Mouse (Mus musculus): Measurements from ENCODE around the gene Erlec1. TPM values are rescaled to one million over a fixed set of nuclear protein-coding genes. Genes with fewer than 3 reads are reported as not detected.

Erlec1 gene
- 6.9 and 9.9 TPM in 2 replicates for polyA plus RNA-seq (2012; rRNA removed; ENCODE audit: low replicate concordance)

GRCm38 (mm10) chr11:30954279-30954725 is at the start of gene Erlec1:
Gene Erlec1, minus strand, starts transcription at chr11:30954335.

DNA sequence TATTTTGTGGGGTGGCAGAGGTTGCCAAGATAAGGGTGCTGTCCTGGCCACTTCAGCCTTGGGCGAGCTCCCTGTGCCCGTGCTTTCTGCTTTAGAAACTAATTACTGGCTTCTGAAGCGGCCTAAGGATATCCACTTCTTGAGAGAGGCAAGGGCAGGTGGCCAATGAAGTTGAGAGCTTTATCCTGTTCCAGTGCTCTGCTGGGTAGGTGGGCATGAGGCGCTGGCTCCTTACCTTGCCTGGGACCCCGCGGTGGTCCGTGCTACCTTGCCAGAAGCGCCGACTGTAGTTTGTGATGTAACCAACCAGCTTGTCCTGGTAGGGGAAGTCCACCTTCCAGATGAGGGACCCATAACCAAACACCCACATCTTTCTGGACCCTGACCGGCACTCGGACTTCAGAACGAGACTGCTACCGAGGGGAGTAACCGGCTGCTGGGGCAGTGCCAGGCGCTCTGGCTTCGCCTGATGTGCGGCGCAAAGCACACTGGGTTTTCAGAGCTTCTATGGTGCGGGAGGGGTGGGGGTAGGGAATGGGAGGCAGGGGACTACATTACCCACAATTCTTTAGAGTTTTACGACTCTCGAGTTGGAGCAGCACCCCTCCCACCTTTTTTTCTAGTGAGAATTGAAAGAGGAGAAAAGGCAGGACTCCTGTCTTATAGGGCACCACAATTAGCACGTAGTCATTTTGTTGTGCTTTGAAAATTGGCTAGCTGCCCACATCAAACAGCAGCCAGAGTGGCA is 31.9 kb upstream of the Erlec1 start, which contains the start of gene Chac2:
Chac2 (minus strand) TSS at position 474 of the 748 bp plus-strand sequence.

DNA sequence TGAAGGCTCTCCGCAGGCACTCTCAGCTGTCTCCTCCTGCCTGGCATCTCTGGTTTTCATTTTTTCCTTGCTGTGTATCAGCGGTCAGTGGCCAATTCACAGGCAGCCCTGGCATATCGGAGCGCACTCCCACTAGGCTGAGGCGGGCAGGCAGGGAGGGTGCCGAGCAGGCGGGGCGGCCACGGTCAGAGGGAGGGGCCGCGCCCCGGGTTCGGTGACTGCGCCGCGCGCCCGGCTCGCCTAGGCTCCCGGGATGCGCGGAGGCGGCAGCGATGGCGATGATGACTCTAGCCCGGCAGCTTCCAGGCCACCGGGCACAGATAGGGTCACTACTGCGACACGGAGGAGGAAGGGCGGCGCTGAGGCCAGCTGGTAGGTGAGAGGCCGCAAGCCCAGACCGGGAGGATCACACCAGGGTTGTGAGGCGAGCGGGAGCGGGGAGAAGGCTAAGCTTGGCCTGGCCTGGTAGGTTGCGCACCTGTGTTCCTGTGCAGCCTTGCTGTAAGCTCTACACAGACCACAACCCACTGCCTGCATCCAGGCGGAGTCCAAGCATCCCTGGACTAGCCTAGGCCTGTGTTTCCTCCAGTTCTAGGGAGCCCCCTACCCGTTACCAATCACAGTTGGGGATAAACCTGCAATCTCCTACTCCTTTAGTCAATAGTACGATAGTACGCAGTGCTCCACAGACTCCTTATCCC is 68.8 kb downstream of the Erlec1 start, which contains the start of the genes Gpr75 and Asb3:
Gpr75 (plus strand) TSS at position 188 of the 701 bp plus-strand sequence.
Asb3 (plus strand) TSS at position 246 of the 701 bp plus-strand sequence.

Other genes starting within 250 kb of the Erlec1 start
- gene Psme4, start 182.6 kb downstream of the Erlec1 start, polyA plus RNA-seq (2012; rRNA removed; ENCODE audit: low replicate concordance): 1.7 and 2.7 TPM in 2 replicates
- 0.02 and 0.04 TPM in 2 replicates for gene Gpr75, start 69.0 kb downstream of the Erlec1 start, polyA plus RNA-seq (2012; rRNA removed; ENCODE audit: low replicate concordance)
- gene Asb3, start 68.9 kb downstream of the Erlec1 start, polyA plus RNA-seq (2012; rRNA removed; ENCODE audit: low replicate concordance): 0.20 and 0.41 TPM in 2 replicates
- 1.4 and 1.7 TPM in 2 replicates for gene Chac2, start 32.0 kb upstream of the Erlec1 start, polyA plus RNA-seq (2012; rRNA removed; ENCODE audit: low replicate concordance)
- gene Gm17332, start 228.1 kb upstream of the Erlec1 start, polyA plus RNA-seq (2012; rRNA removed; ENCODE audit: low replicate concordance): not detected in 2 replicates